Mouse (Mus musculus) 3134 (cell line): ENCODE results near the gene Tex28.
"Not testable (repeated sequence)": the region's sequence is repeated elsewhere in the genome, so short reads cannot be mapped to it uniquely, and the experiment has no call there.

Experiments used
- DNase-seq: peaks from one replicate; pipeline ENCODE4 v3.0.0-alpha.2; 2011; ENCODE audit warnings: low spot score; ENCODE audit not compliant: insufficient read length; ENCODE audit errors: extremely low read depth

Gene Tex28

GRCm38 (mm10) chrX:74167738-74168137 is at the start of gene Tex28:
TSS of gene Tex28 (minus strand) at chrX:74167838.
- DNase-seq: no peak

- no peak for DNase-seq
These were observed 35.9 kb upstream of the Tex28 start for GRCm38 (mm10) chrX:74203556-74203955.

DNA sequence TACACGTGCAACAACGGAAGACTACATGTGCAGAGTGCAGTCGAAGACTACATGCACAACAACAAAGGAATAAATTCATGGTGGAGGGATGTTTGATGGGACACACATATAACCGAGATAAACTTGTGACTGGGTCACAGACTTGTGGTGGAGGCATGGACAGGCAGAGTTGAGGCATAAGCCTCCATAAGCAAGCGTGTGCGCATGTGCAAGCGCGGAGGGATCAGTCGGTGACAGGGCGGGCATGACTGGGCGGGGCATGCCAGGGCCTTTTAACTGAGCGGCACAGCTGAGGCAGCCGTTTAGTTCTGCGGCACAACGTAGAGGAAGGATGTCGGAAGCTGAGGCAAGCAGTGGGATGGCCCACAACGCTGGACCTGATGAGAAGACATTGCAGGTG is 9.3 kb upstream of the Tex28 start, which contains the start of gene Tktl1:
TSS of gene Tktl1 (plus strand) at position 301 of the 400 bp plus-strand sequence.
- peak; percentile 1 for DNase-seq

GRCm38 (mm10) chrX:74135263-74135662 is 32.4 kb downstream of the Tex28 start, which contains the start of gene Mecp2:
TSS of gene Mecp2 (minus strand) at chrX:74135363.
- not testable (repeated sequence) for DNase-seq

DNA sequence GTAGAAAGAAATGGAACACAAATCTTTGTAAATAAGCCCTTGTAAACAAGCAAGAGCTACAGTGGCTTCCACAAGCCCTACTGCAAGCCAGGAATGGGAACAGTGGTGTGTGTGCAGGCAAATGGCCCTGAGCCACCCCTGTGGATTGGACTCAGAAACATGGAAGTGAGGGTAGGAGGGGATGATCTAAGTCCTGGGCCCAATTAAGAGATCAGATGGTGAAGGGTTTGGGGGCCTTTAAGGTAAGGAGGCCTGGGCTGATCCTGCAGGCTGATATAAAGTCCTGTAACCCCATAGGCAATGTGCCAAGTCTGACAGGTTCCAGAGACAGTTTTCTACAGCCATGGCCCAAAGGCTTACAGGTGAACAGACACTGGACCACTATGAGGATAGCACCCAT is 40.5 kb downstream of the Tex28 start, which contains the start of gene Opn1mw:
TSS of gene Opn1mw (plus strand) at position 301 of the 400 bp plus-strand sequence.
- no peak for DNase-seq

DNA sequence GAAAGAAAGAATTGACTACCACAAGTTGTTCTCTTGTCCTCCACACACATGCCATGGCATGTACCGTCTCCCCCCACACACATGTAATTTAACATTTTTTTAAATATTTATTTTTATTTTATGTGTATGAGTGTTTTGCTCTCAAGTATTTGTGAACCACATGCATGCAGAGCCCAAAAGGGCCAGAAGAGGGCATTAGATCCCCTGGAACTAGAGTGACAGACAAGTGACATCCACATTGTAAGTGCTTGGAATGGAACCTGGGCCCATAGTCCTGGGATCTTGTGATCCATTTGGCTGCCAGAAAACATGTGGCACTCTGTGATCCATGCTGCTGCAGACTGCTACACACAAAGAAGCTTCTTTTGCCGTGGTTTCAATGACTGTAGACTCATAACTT is 42.7 kb downstream of the Tex28 start:
- DNase-seq: no peak

DNA sequence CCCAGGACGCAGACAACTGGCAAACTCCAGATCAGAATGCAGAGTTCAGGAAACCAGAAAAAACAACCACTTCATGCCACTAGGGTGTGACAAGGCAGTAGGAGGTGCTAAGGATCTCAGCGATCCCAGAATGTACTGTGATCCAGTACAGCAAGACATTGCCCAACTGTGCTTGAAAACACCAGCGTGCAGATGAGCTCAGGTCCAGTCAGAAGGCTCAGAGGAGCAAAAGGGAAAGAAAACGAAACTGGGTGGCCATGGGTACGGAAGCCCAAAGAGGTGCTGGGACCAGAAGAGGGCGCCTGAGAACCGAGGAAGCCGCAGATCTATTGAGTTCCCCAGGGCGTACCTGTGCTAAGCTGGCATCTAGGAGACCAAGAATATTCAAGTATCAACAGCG is 52.1 kb downstream of the Tex28 start:
- peak; percentile 66 for DNase-seq

- DNase-seq: no peak
These were observed 53.6 kb downstream of the Tex28 start for GRCm38 (mm10) chrX:74114036-74114435.

- DNase-seq: no peak
These were observed 58.9 kb downstream of the Tex28 start for GRCm38 (mm10) chrX:74108747-74109146.

DNA sequence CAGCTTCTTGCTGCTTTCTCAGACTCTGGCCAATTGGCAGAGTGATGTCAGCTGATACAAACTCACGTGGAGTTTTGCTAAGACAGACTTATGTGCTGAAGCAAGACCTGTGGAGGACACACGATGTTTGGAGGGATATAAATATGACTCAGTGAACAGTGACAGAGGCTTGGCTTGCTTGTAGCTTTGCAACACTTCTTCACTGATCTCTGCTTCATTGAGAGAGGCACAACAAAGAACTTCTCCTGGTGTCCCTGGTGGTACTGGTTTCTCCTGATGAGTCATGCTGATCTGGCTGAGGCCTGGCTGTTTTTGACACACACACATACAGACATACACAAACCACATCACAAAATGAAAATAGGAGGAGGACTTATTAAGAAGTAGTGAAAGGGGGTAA is 61.7 kb downstream of the Tex28 start:
- DNase-seq: peak; percentile 16

DNA sequence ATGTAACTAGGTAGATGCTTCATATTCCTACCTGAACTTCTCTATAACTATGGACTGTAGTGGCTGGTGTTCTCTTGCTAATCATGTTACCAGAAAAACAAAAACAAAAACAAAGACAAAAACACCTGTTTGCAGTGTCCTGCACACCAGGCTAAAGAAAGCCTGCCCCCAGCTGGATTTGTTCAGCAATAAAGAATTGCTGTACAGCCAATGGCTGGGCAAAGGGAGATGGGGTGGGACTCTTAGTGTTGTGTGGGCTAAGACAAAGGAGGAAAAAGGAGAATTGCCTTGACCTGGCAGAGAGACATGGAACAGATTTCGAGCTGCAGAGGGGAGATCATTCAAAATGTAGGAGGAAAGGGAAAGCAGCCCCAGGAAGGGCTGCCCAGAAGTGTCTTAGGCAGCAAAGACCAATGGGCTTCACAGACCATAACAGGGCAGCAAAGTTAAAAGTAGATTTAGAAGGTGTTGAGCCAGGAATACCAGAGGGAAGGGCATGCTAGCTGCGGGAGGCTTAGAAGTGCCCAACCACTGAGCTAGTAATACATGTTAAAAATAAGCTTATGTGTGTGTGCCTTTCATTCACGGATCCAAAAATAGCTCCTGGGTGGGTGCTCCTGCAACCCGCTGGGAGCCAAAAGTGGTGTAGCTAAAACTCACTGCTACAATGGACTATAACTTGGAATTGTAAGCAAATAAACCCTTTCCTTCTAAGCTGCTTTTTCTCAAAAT is 64.0 kb downstream of the Tex28 start:
- no peak for DNase-seq
